Mouse (Mus musculus) olfactory bulb, adult 2 months (tissue): Measurements from ENCODE around the gene Rdm1.

Source experiments
- CTCF ChIP-seq: fragments of 200-500 bp; IDR thresholded peaks from 2 replicates; pipeline ENCODE4 v1.5.1; 2012; ENCODE audit warnings: low read depth, mild to moderate bottlenecking, low read length, moderate library complexity; ENCODE audit not compliant: insufficient read depth
- POLR2A ChIP-seq: fragments of 200-500 bp; IDR thresholded peaks from 2 replicates; pipeline ENCODE4 v1.6.1; 2012; ENCODE audit warnings: mild to moderate bottlenecking, low read depth, low read length, moderate library complexity; ENCODE audit not compliant: insufficient read depth

- TF ChIP-seq POLR2A, result no peak
- no peak for TF ChIP-seq CTCF
Observed at GRCm38 (mm10) chr11:101615380-101615779, 11.6 kb upstream of the Rdm1 start.
